Mouse (Mus musculus): ENCODE measurements around the gene Nars2. TPM values are rescaled to one million over a fixed set of nuclear protein-coding genes. Genes with fewer than 3 reads are reported as not detected.
"Not testable (repeated sequence)": the region's sequence is repeated elsewhere in the genome, so short reads cannot be mapped to it uniquely, and the experiment has no call there.

Gene Nars2
- polyA plus RNA-seq, 1 experiment from 2014 or later = 31.6 TPM

DNA sequence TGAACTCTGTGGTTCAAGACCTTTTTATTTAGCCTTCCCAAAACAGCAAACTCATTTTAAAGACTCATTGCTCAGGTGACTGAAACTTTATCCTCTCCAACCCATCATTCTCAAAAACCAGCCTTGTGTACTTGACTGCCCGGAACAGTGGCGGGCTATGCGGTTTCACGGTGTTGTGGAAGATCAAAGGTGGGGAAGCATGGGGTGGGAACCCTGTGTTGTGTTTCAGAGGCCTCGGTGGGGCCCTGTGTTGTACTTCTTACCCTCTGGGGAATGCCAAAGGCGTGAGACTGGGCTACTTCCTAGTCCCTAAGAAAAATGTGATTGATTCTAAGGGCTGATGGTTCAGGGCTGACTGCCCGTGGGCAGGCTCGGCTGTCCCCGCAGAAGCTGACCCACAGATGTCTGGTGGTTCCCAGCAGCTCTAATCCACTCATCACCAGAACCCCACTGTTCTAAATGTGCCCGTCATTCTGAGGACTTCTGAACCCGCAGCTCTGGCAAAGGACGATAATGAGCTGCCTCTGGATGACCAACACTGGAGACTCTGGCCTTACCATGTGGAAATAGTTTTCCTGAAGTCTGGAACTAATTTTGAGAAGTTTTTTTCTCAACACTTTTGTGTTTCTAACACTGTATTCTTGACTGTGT, 40.9 kb upstream of the Nars2 start:
- no peaks in the 10 kb centered on the region for H3K27me3 ChIP-seq (ENCODE audit: insufficient read depth, low read length)
- H3K9me3 ChIP-seq (ENCODE audit: low read length) = no peaks in the 10 kb centered on the region
- H3K36me3 ChIP-seq (ENCODE audit: insufficient read depth, low read length) = peaks cover 4% of the 10 kb centered on the region; the same call in 1 of the 2 replicates
- 29% methylated on average over 12 of the region's 12 CpGs for WGBS
- no peak overlapping the region for H3K4me2 ChIP-seq (replicated peaks; ENCODE audit: low read depth, low read length)
- ATAC-seq (ENCODE audit: low FRiP score, low TSS enrichment) = no peak
- H3K4me1 ChIP-seq (ENCODE audit: insufficient read depth, low read length) = 0 out of 2 replicates have a peak, but pooled peaks cover 5% of the 10 kb centered on the region
- no peak overlapping the region for H3K9ac ChIP-seq (replicated peaks; ENCODE audit: low read length)
- no peak overlapping the region for H3K4me3 ChIP-seq (ENCODE audit: low read length)
- no peak overlapping the region for H3K27ac ChIP-seq (ENCODE audit: low read length)

GRCm38 (mm10) chr7:96914031-96914430, 37.3 kb upstream of the Nars2 start:
- Histone ChIP-seq H3K9me3 (ENCODE audit: low read length) (no peaks in the 10 kb centered on the region), H3K4me2 (replicated peaks; ENCODE audit: low read depth, low read length) (no peak overlapping the region), H3K9ac (replicated peaks; ENCODE audit: low read length) (no peak overlapping the region), H3K4me1 (ENCODE audit: insufficient read depth, low read length) (0 out of 2 replicates have a peak, but pooled peaks cover 5% of the 10 kb centered on the region), H3K36me3 (ENCODE audit: insufficient read depth, low read length) (no peaks in the 10 kb centered on the region), H3K27ac (ENCODE audit: low read length) (no peak overlapping the region), H3K27me3 (ENCODE audit: insufficient read depth, low read length) (no peaks in the 10 kb centered on the region), H3K4me3 (ENCODE audit: low read length) (no peak overlapping the region)
- ATAC-seq (ENCODE audit: low FRiP score, low TSS enrichment) = peak; percentile 22; the same call in 1 of the 2 replicates
- WGBS = 4% methylated on average over 6 of the region's 6 CpGs

- Histone ChIP-seq H3K27me3 (ENCODE audit: insufficient read depth, low read length) (no peaks in the 10 kb centered on the region), H3K4me2 (replicated peaks; ENCODE audit: low read depth, low read length) (no peak overlapping the region), H3K36me3 (ENCODE audit: insufficient read depth, low read length) (no peaks in the 10 kb centered on the region), H3K4me3 (ENCODE audit: low read length) (no peak overlapping the region), H3K4me1 (ENCODE audit: insufficient read depth, low read length) (0 out of 2 replicates have a peak, but pooled peaks cover under 1% of the 10 kb centered on the region), H3K9me3 (ENCODE audit: low read length) (no peaks in the 10 kb centered on the region), H3K27ac (ENCODE audit: low read length) (no peak overlapping the region), H3K9ac (replicated peaks; ENCODE audit: low read length) (no peak overlapping the region)
- peak; percentile 62; the same call in 1 of the 2 replicates for ATAC-seq (ENCODE audit: low FRiP score, low TSS enrichment)
- WGBS = 3% methylated on average over 2 of the region's 2 CpGs
Observed at GRCm38 (mm10) chr7:96915452-96916105, 35.7 kb upstream of the Nars2 start.

GRCm38 (mm10) chr7:96920447-96921095, 30.7 kb upstream of the Nars2 start:
- 71% methylated on average over 7 of the region's 7 CpGs for WGBS
- Histone ChIP-seq H3K9me3 (ENCODE audit: low read length) (no peaks in the 10 kb centered on the region), H3K36me3 (ENCODE audit: insufficient read depth, low read length) (no peaks in the 10 kb centered on the region), H3K4me2 (replicated peaks; ENCODE audit: low read depth, low read length) (no peak overlapping the region), H3K27me3 (ENCODE audit: insufficient read depth, low read length) (no peaks in the 10 kb centered on the region), H3K4me1 (ENCODE audit: insufficient read depth, low read length) (no peaks in the 10 kb centered on the region), H3K4me3 (ENCODE audit: low read length) (no peak overlapping the region), H3K27ac (ENCODE audit: low read length) (no peak overlapping the region), H3K9ac (replicated peaks; ENCODE audit: low read length) (no peak overlapping the region)
- ATAC-seq (ENCODE audit: low FRiP score, low TSS enrichment) = no peak

- Histone ChIP-seq H3K4me2 (replicated peaks; ENCODE audit: low read depth, low read length) (no peak overlapping the region), H3K9ac (replicated peaks; ENCODE audit: low read length) (no peak overlapping the region), H3K27ac (ENCODE audit: low read length) (no peak overlapping the region), H3K36me3 (ENCODE audit: insufficient read depth, low read length) (no peaks in the 10 kb centered on the region), H3K27me3 (ENCODE audit: insufficient read depth, low read length) (no peaks in the 10 kb centered on the region), H3K4me3 (ENCODE audit: low read length) (no peak overlapping the region), H3K4me1 (ENCODE audit: insufficient read depth, low read length) (no peaks in the 10 kb centered on the region), H3K9me3 (ENCODE audit: low read length) (no peaks in the 10 kb centered on the region)
- 80% methylated on average over 2 of the region's 2 CpGs for WGBS
- ATAC-seq (ENCODE audit: low FRiP score, low TSS enrichment) = peak; percentile 39; the same call in 1 of the 2 replicates
Observed at GRCm38 (mm10) chr7:96922927-96923326, 28.4 kb upstream of the Nars2 start.

DNA sequence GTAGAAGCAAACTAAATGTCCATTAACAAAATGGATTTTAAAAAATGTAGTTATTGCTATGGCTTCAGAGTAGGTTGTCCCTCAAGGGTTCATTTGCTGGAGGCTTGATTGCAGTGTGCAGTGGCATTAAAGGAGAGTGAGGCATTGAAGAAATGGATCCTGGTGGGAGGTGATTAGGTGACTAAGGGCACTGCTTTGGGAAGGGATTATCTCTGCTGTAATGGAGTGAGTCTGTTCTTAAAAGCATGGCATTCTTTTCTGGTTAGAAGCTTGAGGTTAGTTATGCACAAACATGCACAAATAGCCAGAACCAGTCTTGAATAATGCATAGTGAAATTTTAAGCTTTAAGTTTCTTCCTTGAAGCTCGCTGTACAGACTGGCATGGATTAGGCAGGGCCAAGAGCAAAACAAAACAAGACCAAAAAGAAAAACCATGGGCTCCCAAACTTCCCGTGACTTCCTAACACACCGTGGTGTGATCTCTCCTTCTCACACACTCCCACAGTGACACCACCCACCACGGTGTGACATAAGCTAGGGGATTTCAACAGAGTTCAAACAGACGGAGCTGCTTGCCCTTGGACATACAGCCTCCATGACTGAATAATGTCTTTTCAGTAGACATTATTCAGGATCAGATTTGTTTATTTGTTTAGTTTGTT, 7.5 kb upstream of the Nars2 start:
- no peaks in the 10 kb centered on the region for H3K36me3 ChIP-seq (ENCODE audit: insufficient read depth, low read length)
- no peak overlapping the region for H3K4me3 ChIP-seq (ENCODE audit: low read length)
- H3K27ac ChIP-seq (ENCODE audit: low read length) = no peak overlapping the region
- H3K4me2 ChIP-seq (replicated peaks; ENCODE audit: low read depth, low read length) = no peak overlapping the region
- H3K4me1 ChIP-seq (ENCODE audit: insufficient read depth, low read length) = no peaks in the 10 kb centered on the region
- no peak for ATAC-seq (ENCODE audit: low FRiP score, low TSS enrichment)
- no peaks in the 10 kb centered on the region for H3K9me3 ChIP-seq (ENCODE audit: low read length)
- H3K27me3 ChIP-seq (ENCODE audit: insufficient read depth, low read length) = no peaks in the 10 kb centered on the region
- 76% methylated on average over 5 of the region's 5 CpGs for WGBS
- H3K9ac ChIP-seq (replicated peaks; ENCODE audit: low read length) = no peak overlapping the region

DNA sequence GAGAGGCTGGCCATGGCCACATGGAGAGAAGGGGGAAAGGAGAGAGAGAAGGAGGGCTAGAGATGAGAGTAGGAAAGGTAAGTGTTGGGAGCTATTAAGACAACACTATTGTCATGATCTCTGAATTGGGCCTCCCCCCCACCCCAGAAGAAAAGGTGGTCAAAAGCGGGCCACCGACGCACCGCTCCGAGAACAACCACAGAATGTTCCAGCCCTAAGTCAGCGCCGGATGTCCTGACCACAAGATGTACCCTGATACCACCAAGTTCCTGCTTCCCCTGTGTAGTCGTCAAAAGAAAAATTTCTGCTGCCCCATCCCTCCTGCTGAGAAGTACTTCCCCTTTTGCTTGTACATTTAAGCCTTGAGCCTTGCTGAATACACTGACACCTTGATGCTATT, 4.8 kb upstream of the Nars2 start:
- not testable (repeated sequence) for H3K4me1 ChIP-seq (ENCODE audit: insufficient read depth, low read length); H3K4me3 ChIP-seq (ENCODE audit: low read length); H3K27ac ChIP-seq (ENCODE audit: low read length); H3K9ac ChIP-seq (replicated peaks; ENCODE audit: low read length); ATAC-seq (ENCODE audit: low FRiP score, low TSS enrichment); H3K9me3 ChIP-seq (ENCODE audit: low read length); H3K4me2 ChIP-seq (replicated peaks; ENCODE audit: low read depth, low read length); H3K27me3 ChIP-seq (ENCODE audit: insufficient read depth, low read length); H3K36me3 ChIP-seq (ENCODE audit: insufficient read depth, low read length)
- 91% methylated on average over 8 of the region's 8 CpGs for WGBS

DNA sequence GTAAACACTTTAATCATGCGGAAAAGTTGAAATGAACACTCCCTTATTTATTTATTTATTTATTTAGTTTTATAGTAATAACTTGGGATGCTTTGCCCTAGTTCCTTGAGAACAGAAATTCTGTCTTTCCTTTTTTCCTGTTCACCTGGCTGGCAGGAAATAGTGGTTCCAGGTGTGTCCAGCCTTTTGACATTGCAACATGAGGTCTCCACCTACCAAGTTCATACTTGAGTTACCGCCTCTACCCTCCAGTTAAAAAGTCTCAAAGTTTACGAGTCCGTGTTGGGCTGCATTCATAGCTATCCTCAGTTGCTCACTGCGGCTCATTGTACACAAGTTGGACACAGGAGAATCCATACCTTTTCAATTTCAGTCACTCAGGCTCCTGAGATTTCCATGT, 789 bp downstream of the Nars2 start:
- H3K4me2 ChIP-seq (replicated peaks; ENCODE audit: low read depth, low read length) = peak overlapping the region; percentile 61
- WGBS = 27% methylated on average over 5 of the region's 5 CpGs
- H3K9me3 ChIP-seq (ENCODE audit: low read length) = no peaks in the 10 kb centered on the region
- ATAC-seq (ENCODE audit: low FRiP score, low TSS enrichment) = no peak
- peak overlapping the region; percentile 83 for H3K9ac ChIP-seq (replicated peaks; ENCODE audit: low read length)
- H3K36me3 ChIP-seq (ENCODE audit: insufficient read depth, low read length) = 0 out of 2 replicates have a peak, but pooled peaks cover under 1% of the 10 kb centered on the region
- H3K27me3 ChIP-seq (ENCODE audit: insufficient read depth, low read length) = no peaks in the 10 kb centered on the region
- peak overlapping the region; percentile 85 for H3K27ac ChIP-seq (ENCODE audit: low read length)
- peak overlapping the region; percentile 84 for H3K4me3 ChIP-seq (ENCODE audit: low read length)
- H3K4me1 ChIP-seq (ENCODE audit: insufficient read depth, low read length) = peaks cover 10% of the 10 kb centered on the region

- no peaks in the 10 kb centered on the region for H3K9me3 ChIP-seq (ENCODE audit: low read length)
- no peaks in the 10 kb centered on the region for H3K4me1 ChIP-seq (ENCODE audit: insufficient read depth, low read length)
- no peaks in the 10 kb centered on the region for H3K27me3 ChIP-seq (ENCODE audit: insufficient read depth, low read length)
- H3K4me2 ChIP-seq (replicated peaks; ENCODE audit: low read depth, low read length) = no peak overlapping the region
- H3K4me3 ChIP-seq (ENCODE audit: low read length) = no peak overlapping the region
- no peak overlapping the region for H3K27ac ChIP-seq (ENCODE audit: low read length)
- ATAC-seq (ENCODE audit: low FRiP score, low TSS enrichment) = no peak
- 91% methylated on average over 5 of the region's 5 CpGs for WGBS
- H3K9ac ChIP-seq (replicated peaks; ENCODE audit: low read length) = no peak overlapping the region
- H3K36me3 ChIP-seq (ENCODE audit: insufficient read depth, low read length) = peaks cover 29% of the 10 kb centered on the region
Observed at GRCm38 (mm10) chr7:96959168-96959567, 7.9 kb downstream of the Nars2 start.

Data from kidney, embryonic 16.5 days (tissue).